Mouse (Mus musculus) ES-CJ7 (cell line): ENCODE data around the gene Thbs3.

Source experiments
- DNase-seq: peaks from one replicate; pipeline ENCODE4 v3.0.0; 2011; ENCODE audit warnings: low read depth, low spot score

Gene Thbs3

DNA sequence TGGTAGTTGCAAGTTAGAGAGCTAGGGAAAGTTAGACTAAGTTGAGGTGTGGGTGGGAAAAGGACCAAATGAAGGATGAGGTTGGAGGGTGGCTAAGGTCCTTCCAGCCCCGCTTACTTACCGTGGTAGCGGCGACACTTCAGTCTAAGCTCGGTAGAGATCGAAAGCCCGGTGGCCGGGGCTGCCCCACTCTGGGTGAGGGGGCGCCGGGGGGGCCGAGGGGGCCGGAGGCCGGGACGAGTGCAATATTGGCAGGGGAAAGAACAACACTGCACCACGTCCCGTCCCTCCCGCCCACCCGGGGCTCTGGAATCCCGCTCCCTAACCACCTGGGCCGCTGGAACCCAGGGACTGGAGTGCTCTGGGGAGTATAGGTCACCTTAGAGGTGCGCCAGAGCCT is 11.9 kb downstream of the Thbs3 start, which contains the start of gene Mtx1:
Gene Mtx1, minus strand, starts transcription at position 189 of the 400 bp plus-strand sequence.
- DNase-seq = no peak

DNA sequence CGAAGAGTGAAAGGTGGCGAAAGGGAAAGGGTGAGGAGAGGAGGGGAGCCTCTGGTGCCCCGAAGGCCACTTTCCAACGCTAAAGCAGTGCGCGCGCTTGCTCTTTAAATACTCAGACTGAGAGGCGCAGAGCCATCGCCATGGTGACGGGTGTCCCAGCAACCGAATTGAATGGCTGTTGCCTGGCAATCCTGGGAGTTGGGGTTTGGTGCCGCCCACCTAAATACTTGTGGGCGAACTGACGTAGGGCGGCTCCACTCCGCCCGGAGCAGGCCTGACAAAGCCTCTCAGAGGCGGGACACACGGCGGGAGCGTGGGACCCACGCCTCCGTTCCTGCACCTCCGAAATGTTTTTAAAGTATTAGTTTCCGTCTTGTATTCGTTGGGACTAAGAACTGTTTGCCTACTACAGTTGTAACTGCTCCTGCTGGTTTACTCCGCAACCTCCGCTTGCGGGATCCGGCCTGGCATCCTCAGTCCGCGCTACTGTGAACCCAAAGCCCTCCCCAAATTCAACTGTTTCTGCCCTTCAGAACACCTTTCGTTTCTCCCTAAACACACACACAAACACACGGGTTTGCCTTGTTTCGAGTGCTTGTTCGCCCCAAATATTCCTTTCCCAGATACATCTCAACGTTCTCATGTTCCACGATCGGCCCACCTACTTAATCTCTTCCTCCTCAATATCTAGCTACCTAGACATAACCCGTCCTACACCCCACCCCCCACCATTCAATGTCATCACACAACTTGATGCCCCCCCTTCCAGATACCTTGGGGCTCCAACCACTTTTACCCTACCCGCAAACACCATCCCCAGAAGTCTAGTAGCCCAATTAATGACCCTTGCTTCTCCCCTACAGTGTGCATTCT is 12.6 kb downstream of the Thbs3 start:
- DNase-seq = peak; percentile 97

DNA sequence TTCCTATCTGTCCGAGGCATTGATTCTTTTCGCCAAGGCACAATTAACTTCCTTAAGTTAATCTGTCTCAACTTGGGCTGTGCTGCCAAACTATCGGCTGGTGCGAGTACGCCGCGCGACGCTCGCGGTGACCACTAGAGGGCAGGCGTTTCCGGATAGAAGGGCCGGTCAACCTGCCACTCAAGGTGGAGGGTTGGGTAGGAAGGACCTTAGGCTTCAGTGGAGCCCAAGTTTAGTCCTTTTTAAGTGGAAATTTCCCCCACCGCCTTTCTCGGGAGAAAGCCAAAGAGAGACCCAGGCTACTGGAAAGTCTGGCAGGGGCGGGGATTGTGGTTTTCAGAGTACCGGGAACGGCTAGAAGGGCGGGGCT is 13.2 kb downstream of the Thbs3 start:
- peak; percentile 90 for DNase-seq

DNA sequence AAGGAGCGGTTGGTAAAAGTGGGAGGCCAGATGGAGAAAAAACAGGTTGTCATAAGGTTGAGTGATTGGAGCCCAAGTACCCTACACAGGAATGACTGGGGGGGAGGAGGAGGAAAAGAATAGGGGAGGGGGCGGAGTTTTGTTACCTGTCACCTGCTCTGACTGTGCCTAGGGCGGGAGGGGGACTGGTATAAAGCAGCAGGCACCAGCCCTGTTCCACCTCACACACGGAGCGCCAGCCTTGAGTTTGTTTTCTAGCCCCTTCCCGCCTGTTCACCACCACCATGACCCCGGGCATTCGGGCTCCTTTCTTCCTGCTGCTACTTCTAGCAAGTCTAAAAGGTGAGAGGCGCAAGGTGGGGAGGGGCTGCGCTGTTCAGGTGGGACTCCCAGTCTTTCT is 13.9 kb downstream of the Thbs3 start, which contains the start of gene Muc1:
Gene Muc1, plus strand, starts transcription at position 222 of the 400 bp plus-strand sequence.
- DNase-seq = peak; percentile 55

DNA sequence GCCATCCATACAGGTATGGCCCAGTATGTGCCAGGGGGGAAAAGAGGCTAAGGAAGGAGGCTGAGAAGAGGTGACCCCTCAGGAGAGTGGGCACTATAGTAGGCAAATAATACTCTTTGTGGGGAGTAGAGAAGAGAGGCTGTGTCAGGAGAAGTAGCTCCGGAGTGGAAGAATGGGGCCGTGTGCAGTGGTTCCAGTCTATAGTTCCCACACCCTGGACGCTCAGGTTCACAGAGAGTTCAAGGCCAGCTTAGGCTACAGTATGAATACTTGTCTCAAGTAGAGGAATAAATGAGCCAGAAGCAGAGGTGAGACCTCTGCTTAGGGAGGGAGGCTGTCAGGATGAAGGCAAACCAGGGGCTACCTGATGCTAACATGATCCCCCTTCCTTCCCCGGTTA is 14.3 kb downstream of the Thbs3 start:
- DNase-seq = peak; percentile 89

DNA sequence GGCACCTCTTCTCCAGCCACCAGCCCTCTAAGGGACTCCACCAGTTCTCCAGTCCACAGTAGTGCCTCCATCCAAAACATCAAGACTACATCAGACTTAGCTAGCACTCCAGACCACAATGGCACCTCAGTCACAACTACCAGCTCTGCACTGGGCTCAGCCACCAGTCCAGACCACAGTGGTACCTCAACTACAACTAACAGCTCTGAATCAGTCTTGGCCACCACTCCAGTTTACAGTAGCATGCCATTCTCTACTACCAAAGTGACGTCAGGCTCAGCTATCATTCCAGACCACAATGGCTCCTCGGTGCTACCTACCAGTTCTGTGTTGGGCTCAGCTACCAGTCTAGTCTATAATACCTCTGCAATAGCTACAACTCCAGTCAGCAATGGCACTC is 15.6 kb downstream of the Thbs3 start:
- no peak for DNase-seq

DNA sequence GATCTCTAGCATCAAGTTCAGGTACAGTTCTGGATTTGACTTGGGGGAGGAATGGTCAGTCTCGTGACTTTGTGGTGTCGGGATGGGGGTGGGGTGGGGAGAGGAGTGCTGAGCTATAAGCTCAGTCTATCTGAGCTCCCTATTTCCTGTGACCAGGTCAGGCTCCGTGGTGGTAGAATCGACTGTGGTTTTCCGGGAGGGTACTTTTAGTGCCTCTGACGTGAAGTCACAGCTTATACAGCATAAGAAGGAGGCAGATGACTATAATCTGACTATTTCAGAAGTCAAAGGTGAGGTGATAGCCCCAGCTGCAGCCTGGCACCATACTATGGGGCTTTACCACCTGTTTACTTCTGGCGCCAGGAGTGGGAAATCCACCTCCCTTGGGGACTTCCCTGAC is 16.4 kb downstream of the Thbs3 start:
- no peak for DNase-seq

DNA sequence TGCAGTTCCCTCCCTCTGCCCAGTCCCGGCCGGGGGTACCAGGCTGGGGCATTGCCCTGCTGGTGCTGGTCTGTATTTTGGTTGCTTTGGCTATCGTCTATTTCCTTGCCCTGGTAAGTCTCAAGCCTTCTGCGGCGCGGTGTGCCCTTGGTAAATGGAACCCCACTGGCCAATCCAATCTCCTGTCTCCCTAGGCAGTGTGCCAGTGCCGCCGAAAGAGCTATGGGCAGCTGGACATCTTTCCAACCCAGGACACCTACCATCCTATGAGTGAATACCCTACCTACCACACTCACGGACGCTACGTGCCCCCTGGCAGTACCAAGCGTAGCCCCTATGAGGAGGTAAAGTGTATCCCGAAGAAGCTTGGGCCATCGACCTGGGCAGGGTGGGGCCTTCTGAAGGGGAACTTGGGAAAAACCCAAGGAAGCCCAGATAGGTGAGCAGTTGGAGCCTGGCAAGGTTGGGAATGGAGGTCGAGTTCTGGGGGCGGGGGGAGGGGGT is 16.8 kb downstream of the Thbs3 start:
- DNase-seq = no peak

DNA sequence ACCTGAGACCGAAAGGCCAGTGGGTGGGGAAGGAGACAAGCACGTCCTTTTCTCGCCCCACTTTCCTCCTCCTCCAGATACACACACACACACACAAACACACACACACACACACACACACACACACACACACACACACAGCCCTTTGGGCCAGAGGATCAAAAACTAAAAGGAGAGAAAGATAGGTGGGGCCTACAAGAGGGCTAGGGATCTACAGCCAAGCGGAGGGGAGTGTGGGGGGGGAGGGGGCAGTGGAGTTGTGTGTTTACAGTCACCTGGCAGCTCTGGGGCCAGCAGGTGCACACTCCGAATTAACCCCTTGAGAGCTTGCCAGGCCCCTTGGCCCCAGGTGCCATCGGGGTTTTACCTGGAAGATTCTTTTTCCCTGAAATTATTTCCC is 17.6 kb downstream of the Thbs3 start:
- DNase-seq = no peak

DNA sequence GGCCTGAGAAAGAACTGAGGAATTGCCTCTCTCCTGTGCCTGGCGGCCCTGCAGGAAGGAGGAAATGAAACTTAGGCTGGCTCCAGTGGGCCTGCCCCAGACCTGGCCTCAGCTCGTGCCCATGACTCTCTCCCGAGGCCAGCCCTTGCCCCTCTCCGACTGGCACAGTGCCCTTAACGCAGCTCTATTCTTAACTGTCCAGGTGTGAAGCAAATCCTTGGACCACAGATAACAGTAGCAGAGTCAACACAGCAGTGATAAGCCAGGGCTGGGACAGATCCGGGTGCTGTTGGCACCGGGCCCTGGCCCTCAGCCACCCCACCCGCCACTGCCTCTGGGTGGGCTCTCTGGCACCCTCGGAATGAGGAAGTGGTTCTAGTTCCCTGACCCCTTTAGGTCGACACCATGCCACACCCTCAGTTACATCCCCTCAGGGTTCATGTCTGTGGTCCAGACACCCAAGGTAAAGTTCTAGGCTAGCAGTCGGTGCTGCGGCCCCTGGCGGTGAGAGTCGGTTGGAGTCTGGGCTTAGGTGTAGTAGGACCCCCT is 18.7 kb downstream of the Thbs3 start:
- peak; percentile 42 for DNase-seq

DNA sequence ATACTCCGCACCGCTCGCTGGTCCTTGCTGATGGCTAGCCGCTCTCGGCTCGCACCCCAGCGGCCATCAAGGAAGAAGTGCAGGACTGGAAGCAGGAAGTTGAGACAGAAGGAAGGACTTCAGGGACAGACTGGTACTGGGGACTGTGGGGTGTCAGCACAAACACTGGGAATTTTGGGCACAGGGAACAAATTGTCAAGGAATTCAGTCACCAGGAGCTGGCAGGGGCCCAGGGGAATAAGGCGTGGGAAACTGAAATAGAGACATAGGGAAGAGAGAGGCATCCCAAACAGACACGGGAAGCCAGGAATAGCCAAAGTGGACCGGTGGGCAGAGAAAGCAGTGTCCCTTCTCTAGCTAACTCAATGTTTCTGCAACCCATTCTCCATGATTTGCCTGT is 21.5 kb downstream of the Thbs3 start:
- no peak for DNase-seq

DNA sequence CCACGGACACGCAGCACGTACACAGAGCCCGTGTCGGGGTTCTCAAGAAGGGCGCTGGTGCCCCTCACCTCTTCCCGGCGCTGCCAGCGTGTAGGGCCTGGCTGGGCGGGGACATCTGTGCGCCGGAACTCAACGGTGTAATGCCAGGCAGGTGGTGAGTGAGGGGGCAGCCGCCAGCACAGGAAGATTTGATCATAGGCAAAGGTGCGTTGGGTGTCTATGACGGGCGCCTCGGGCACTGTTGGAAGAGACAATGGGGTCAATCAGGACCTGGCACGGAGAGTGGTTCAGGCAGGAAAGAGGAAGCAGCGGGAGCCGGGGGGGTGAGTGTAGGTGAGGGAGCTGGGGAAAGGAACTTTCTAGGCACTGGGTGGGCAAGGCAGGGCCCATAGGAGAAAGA is 22.7 kb downstream of the Thbs3 start:
- no peak for DNase-seq

DNA sequence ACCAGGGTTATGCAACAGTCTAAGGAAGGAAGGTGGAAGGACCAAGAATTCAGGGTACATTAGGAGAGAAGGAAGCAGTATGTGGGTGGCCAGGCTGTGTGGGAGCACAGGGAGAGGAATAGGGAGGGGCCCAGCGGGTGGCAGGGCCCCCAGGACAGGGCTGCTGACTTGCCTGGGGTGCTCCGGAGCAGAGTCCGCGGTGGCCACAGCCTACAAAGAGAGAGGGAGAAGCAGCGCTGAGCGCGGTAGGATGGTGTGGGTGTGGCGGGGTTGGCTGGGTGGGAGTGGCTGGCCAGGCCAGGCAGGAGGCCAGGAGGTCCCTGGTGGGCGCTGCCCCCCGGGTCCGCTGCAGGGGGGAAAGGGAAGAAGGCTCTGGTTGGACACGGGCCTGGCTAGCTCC is 23.5 kb downstream of the Thbs3 start:
- DNase-seq = no peak

DNA sequence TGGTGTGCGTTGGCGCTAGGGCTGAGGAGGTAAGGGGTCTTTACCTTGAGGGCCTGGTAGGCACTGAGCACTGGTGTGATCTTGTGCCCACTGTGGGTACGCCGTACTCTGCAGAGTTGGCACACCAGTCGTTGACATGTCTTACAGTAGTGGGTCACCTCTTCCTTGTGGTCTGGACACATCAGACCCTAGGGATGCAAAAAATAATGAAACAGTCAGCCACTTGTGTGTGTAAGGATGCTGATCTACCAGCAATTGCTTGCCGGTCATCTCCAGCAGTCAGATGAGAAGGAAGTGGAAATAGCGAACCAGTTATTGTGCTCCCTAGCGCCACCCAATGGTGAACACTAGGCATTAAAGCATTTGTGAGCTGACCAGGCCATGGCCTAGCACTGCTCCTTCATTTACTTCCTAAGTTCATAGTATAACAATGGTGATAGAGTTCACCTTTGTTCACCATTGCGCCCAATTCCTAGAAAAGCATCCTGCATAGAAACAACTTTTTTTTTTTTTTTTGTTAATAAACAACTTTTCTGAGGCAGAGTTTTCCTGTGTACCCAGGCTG is 27.4 kb downstream of the Thbs3 start:
- DNase-seq = peak; percentile 78

DNA sequence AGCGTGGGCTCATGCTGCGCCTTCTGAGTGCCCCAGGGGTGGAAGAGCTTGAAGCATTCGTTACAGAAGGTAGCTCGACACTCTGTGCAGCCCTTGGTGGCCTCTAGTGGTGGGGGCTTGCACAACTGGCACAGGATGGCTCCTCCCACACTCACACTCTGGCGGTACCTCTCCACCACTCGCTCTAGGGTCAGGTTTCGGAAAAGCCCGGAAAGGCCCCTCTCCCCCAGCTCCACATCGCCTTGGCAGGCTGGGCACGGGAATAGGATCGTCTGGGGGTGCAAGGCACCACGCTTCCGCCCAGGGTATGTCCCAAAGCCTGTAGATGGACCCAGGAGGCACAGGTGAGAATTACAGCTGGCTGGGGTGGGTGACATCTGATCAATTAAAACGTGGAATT is 28.6 kb downstream of the Thbs3 start:
- DNase-seq = peak; percentile 87

DNA sequence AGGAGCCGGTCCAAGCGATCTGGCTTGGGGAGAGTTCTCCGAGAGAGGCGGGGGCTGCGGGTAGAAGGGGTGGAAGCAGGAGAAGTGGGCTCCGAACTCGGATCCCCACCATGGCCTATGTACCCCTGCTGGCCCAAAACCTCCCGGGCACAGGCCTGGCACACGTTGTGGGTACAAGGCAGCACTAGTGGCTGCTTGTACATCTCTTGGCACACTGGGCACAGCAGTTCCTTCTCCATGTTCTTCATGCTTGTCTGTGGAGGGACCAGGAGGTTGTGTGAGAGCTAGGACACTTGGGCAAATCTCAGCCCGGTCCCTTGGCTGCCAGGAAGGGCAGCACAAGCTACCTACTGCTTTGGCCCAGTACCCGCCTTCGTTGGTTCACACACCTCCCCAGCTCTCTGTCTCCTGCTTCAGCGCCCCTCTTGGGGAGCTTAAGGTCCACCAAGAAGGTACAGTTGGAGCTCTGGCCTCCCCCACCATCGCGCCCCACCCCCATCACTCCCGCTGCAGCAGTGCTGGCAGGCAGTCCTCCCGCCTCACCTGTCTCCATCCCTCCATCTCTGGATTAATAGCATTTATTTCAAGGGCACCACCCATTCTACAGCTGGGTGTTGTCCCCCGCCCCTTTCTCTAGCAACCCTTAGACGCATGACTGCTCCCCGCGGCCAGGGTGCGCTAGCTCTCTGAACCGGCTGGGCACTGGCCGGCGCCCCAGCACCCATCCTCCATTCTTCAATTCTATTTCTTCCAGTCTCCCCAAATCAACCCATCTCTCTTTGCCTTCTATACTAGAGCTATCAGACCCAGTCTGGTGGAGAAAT is 29.4 kb downstream of the Thbs3 start:
- no peak for DNase-seq

DNA sequence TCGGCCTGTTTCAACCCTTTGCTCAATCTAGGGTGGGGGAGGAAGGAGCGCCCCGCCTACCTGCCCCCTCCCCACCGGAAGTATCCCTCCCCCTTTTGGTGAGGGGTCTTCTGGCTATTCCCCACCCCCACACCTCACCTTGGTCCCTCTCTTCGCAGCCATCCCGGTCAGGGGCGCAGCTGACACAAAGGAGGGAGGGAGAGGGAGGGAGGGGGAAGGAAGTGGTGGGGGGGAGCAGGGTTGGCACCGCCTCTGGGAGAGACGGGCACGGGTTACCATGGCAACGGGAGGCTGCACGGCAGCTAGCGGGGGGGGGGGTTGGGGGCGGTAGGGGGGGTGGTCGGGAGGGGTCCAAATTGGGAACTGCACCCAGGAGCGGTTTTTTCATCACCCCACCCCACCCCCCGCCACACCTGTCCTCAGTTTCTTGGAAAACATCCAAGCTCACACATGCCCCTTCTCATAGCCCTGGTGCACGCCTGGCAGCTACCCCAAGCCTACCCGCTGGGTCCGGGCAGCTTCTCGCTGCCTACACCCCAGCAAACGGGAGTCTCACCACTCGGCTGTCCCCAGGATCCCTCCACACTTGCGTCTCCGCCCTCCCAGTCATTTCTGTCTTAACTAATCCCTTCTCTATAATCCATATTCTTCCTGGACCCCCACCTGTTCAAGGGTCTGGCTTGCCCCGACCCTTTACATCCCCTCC is 30.2 kb downstream of the Thbs3 start:
- DNase-seq = peak; percentile 45

DNA sequence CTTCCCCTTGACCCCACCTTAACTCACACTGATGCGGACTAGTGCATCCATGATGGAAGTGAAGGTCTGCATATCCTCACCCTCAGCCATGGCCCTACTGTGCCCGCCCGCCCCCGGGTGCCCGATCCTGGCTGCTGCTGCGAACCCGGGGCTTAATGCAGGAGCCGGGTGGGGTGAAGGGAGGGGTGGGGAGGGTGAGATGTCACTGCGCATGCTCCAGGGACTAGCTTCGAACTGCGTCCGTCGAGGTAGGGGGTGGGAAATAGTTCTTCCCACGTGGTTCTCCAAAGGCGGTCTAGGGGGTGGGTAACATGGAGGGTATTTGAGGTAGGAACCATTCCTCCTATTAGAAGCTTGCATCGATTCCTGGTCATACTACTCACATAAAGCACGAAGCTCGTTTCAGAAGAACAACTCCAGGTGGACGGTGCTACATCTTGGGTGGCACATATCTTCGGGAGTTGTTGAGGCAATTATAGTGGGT is 30.8 kb downstream of the Thbs3 start, which contains the start of gene Krtcap2:
Gene Krtcap2, plus strand, starts transcription at position 279 of the 484 bp plus-strand sequence.
- peak; percentile 77 for DNase-seq

DNA sequence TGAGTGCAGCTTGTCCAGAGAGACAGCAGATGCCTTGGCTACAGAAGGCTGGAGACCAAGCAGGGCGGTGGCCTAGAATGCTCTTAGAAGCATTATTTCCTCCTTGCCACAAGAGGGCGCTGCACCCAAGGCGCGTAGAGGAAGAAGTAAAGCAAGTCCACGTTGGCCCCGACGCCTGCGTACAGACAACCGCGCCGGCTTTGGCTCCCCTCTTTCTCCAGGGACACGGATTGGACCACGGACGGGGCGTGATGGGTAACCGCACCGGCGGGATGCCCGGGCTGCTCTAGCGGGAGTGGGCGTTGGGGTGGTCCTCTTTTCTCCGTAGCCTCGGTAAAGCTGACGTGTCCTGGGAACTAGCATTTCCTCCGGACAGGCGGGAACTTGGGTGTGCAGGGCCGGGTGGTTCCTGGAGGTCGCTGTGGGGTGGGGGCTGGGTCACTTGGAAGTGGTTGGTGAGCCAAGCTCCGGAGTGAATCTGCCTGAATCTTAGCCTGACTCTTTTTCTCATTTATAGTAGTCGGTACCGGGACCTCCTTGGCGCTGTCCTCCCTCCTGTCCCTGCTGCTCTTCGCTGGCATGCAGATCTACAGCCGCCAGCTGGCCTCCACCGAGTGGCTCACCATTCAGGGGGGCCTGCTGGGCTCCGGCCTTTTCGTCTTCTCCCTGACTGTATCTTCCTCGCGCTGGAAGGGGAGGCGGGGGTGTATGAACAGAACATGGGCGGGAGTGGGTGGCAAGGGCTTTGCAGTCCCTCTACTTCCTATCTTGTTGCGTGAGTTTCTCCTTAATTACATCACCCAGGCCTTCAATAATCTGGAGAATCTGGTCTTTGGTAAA is 31.5 kb downstream of the Thbs3 start, which contains the start of gene Trim46:
Gene Trim46, minus strand, starts transcription at position 49 of the 840 bp plus-strand sequence.
- peak; percentile 94 for DNase-seq

DNA sequence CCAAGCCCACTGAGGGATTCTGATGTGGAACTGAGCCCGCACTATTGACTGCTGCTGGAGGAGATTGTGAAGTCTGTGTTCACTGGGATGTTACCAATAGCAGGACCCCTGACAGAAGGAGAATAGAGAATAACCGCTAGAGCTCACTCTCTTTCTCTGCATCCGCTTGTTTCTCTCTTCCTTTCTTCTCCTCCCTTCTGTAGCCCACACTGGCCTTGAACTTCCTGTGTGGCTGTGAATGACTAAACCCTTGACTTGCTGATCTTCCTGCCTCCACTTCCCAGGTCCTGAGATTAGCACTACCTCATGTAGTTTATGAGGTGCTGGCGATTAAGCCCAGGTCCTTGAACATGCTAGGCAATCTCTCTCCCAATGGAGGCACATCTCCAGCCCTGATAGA is 32.5 kb downstream of the Thbs3 start:
- DNase-seq = no peak
